Mouse (Mus musculus): ENCODE data around the gene Timeless.
"Not testable (repeated sequence)": the region's sequence is repeated elsewhere in the genome, so short reads cannot be mapped to it uniquely, and the experiment has no call there.

Gene Timeless

GRCm38 (mm10) chr10:128231697-128232419, at the start of gene Timeless:
TSS of gene Timeless (plus strand) at chr10:128232065.
- DNase-seq (ENCODE audit: low read depth, low spot score): peak; percentile 74

- DNase-seq (ENCODE audit: low read depth, low spot score): no peak
Observed at GRCm38 (mm10) chr10:128184296-128184695, 47.6 kb upstream of the Timeless start.

GRCm38 (mm10) chr10:128185277-128185940, 46.5 kb upstream of the Timeless start:
- DNase-seq (ENCODE audit: low read depth, low spot score): no peak

- DNase-seq (ENCODE audit: low read depth, low spot score): peak; percentile 78
Observed at GRCm38 (mm10) chr10:128185959-128186358, 45.9 kb upstream of the Timeless start.

- no peak for DNase-seq (ENCODE audit: low read depth, low spot score)
Observed at GRCm38 (mm10) chr10:128187181-128187605, 44.7 kb upstream of the Timeless start.

GRCm38 (mm10) chr10:128188242-128188877, 43.5 kb upstream of the Timeless start:
- DNase-seq (ENCODE audit: low read depth, low spot score): peak; percentile 59

- no peak for DNase-seq (ENCODE audit: low read depth, low spot score)
Observed at GRCm38 (mm10) chr10:128191472-128191871, 40.4 kb upstream of the Timeless start.

GRCm38 (mm10) chr10:128192030-128192766, 39.7 kb upstream of the Timeless start:
- DNase-seq (ENCODE audit: low read depth, low spot score): not testable (repeated sequence)

- no peak for DNase-seq (ENCODE audit: low read depth, low spot score)
Observed at GRCm38 (mm10) chr10:128193113-128193512, 38.8 kb upstream of the Timeless start.

- DNase-seq (ENCODE audit: low read depth, low spot score): peak; percentile 93
Observed at GRCm38 (mm10) chr10:128194024-128194550, 37.8 kb upstream of the Timeless start, which contains the start of gene Gls2. TSS of gene Gls2 (plus strand) at chr10:128194457.

GRCm38 (mm10) chr10:128194551-128195461, 37.1 kb upstream of the Timeless start:
- DNase-seq (ENCODE audit: low read depth, low spot score): peak; percentile 54

- no peak for DNase-seq (ENCODE audit: low read depth, low spot score)
Observed at GRCm38 (mm10) chr10:128201856-128202255, 30.0 kb upstream of the Timeless start.

GRCm38 (mm10) chr10:128204941-128205340, 26.9 kb upstream of the Timeless start:
- DNase-seq (ENCODE audit: low read depth, low spot score): no peak

GRCm38 (mm10) chr10:128208326-128208725, 23.5 kb upstream of the Timeless start:
- no peak for DNase-seq (ENCODE audit: low read depth, low spot score)

GRCm38 (mm10) chr10:128209311-128210009, 22.4 kb upstream of the Timeless start:
- no peak for DNase-seq (ENCODE audit: low read depth, low spot score)

- no peak for DNase-seq (ENCODE audit: low read depth, low spot score)
Observed at GRCm38 (mm10) chr10:128210131-128210530, 21.7 kb upstream of the Timeless start.

- DNase-seq (ENCODE audit: low read depth, low spot score): no peak
Observed at GRCm38 (mm10) chr10:128210954-128211353, 20.9 kb upstream of the Timeless start.

GRCm38 (mm10) chr10:128211390-128212108, 20.3 kb upstream of the Timeless start, which contains the start of gene Spryd4:
TSS of gene Spryd4 (minus strand) at chr10:128211807.
- peak; percentile 74 for DNase-seq (ENCODE audit: low read depth, low spot score)

- no peak for DNase-seq (ENCODE audit: low read depth, low spot score)
Observed at GRCm38 (mm10) chr10:128212148-128212547, 19.7 kb upstream of the Timeless start.
